Mouse (Mus musculus) liver, embryonic 11.5 days (tissue): Measurements from ENCODE around the gene Ric3. TPM values are rescaled to one million over a fixed set of nuclear protein-coding genes. Genes with fewer than 3 reads are reported as not detected.
"Not testable (repeated sequence)": the region's sequence is repeated elsewhere in the genome, so short reads cannot be mapped to it uniquely, and the experiment has no call there.

Experiments used
- ATAC-seq: fragments of 200-750 bp; cut with Nextera tagmentation; replicated peaks from 2 replicates; pipeline ENCODE4 v1.8.0; 2017; ENCODE audit warnings: moderate number of reproducible peaks, mild to moderate bottlenecking, moderate TSS enrichment, moderate library complexity; ENCODE audit not compliant: low FRiP score
- DNase-seq: peaks from one replicate; pipeline ENCODE4 v3.0.0-alpha.2; 2017; ENCODE audit warnings: low spot score
- H3K27ac ChIP-seq: fragments of 300-500 bp; sonication (generic); 2 replicates; pipeline ENCODE4 v1.5.1; 2014; ENCODE audit warnings: mild to moderate bottlenecking, low read depth, low read length, control low read depth
- H3K27me3 ChIP-seq: fragments of 300-500 bp; sonication (generic); replicated peaks from 2 replicates; pipeline ENCODE4 v1.6.1; 2014; ENCODE audit warnings: low read length, mixed read lengths; ENCODE audit not compliant: control insufficient read depth, insufficient read depth
- H3K36me3 ChIP-seq: fragments of 300-500 bp; sonication (generic); 2 replicates; pipeline ENCODE4 v1.6.1; 2014; ENCODE audit warnings: mild to moderate bottlenecking, low read length, moderate library complexity, mixed read lengths; ENCODE audit not compliant: control insufficient read depth, insufficient read depth
- H3K4me1 ChIP-seq: fragments of 300-500 bp; sonication (generic); replicated peaks from 2 replicates; pipeline ENCODE4 v1.6.1; 2014; ENCODE audit warnings: low read length, mixed read lengths; ENCODE audit not compliant: control insufficient read depth, insufficient read depth
- H3K4me2 ChIP-seq: fragments of 300-500 bp; sonication (generic); 2 replicates; pipeline ENCODE4 v1.6.1; 2014; ENCODE audit warnings: mild to moderate bottlenecking, control low read depth, moderate library complexity
- H3K4me3 ChIP-seq: fragments of 300-500 bp; sonication (generic); 2 replicates; pipeline ENCODE4 v1.5.1; 2014; ENCODE audit warnings: low read depth, low read length, control low read depth
- H3K9ac ChIP-seq: fragments of 300-500 bp; sonication (generic); 2 replicates; pipeline ENCODE4 v1.6.1; 2014; ENCODE audit warnings: low read depth, low read length, control low read depth
- H3K9me3 ChIP-seq: fragments of 300-500 bp; sonication (generic); 2 replicates; pipeline ENCODE4 v1.6.1; 2016; ENCODE audit warnings: low read length, inconsistent platforms, mixed read lengths; ENCODE audit not compliant: control insufficient read depth
- WGBS: fragments of 180-500 bp; shearing (Covaris S2); extraction: QIAGEN DNeasy Blood & Tissue Kit; methylation state at CpG from one replicate; pipeline ENCODE4 v1.1.7; 2014; 5-methylcytosine and 5-hydroxymethylcytosine counted together
- polyA plus RNA-seq: library from polyadenylated mRNA; unstranded; fragments of >200 nt; fragmentation: Nextera tagmentation; extraction: Ambion mirVana; gene quantifications from 2 replicates; pipeline ENCODE4 v1.2.1, GENCODE M21; 2014

Ric3 gene
- polyA plus RNA-seq: 1.3 and 2.2 TPM in 2 replicates

GRCm38 (mm10) chr7:109083113-109083812 lies at the start of gene Ric3:
Gene Ric3 (minus strand): TSS chr7:109083331.
- WGBS: 4% methylated on average over 50 of the region's 50 CpGs
- Histone ChIP-seq H3K27ac (no peak within 1 kb of the TSS), H3K27me3 (peaks cover 13% of the 10 kb centered on the region), H3K36me3 (no peaks in the 10 kb centered on the region), H3K4me3 (peak within 1 kb of the TSS; percentile 62), H3K9ac (peak within 1 kb of the TSS; percentile 38; the same call in 1 of the 2 replicates), H3K9me3 (no peaks in the 10 kb centered on the region), H3K4me2 (peak within 1 kb of the TSS; percentile 80), H3K4me1 (no peaks in the 10 kb centered on the region; the same call in 1 of the 2 replicates)
- ATAC-seq (peak; percentile 56), DNase-seq (peak; percentile 52)

GRCm38 (mm10) chr7:109131565-109131964 lies 48.4 kb upstream of the Ric3 start:
- Histone ChIP-seq H3K36me3 (no peaks in the 10 kb centered on the region), H3K4me1 (no peaks in the 10 kb centered on the region; the same call in 1 of the 2 replicates), H3K9ac (no peak overlapping the region), H3K9me3 (no peaks in the 10 kb centered on the region), H3K27ac (no peak overlapping the region), H3K4me2 (no peak overlapping the region), H3K27me3 (no peaks in the 10 kb centered on the region), H3K4me3 (no peak overlapping the region)
- ATAC-seq (no peak; the same call in 1 of the 2 replicates), DNase-seq (no peak)
- 64% methylated on average over 2 of the region's 2 CpGs for WGBS

GRCm38 (mm10) chr7:109129946-109130686 lies 47.0 kb upstream of the Ric3 start:
- DNase-seq (no peak), ATAC-seq (no peak)
- Histone ChIP-seq H3K9me3 (no peaks in the 10 kb centered on the region), H3K4me1 (no peaks in the 10 kb centered on the region; the same call in 1 of the 2 replicates), H3K9ac (no peak overlapping the region), H3K4me2 (no peak overlapping the region), H3K27ac (no peak overlapping the region), H3K4me3 (no peak overlapping the region), H3K36me3 (no peaks in the 10 kb centered on the region), H3K27me3 (no peaks in the 10 kb centered on the region)
- WGBS: 64% methylated on average over 5 of the region's 5 CpGs

- DNase-seq: no peak
- H3K9me3 ChIP-seq: no peaks in the 10 kb centered on the region
Observed at GRCm38 (mm10) chr7:109129442-109129841, 46.3 kb upstream of the Ric3 start.

GRCm38 (mm10) chr7:109115929-109116328 lies 32.8 kb upstream of the Ric3 start:
- Histone ChIP-seq H3K9ac (peak overlapping the region; percentile 44), H3K27ac (peak overlapping the region; percentile 79), H3K4me2 (peak overlapping the region; percentile 20; the same call in 1 of the 2 replicates), H3K4me3 (no peak overlapping the region), H3K36me3 (no peaks in the 10 kb centered on the region), H3K4me1 (peaks cover 45% of the 10 kb centered on the region), H3K27me3 (no peaks in the 10 kb centered on the region), H3K9me3 (no peaks in the 10 kb centered on the region)
- ATAC-seq (no peak), DNase-seq (peak; percentile 32)
- WGBS: 51% methylated on average over 4 of the region's 4 CpGs

More at GRCm38 (mm10) chr7:109129442-109129841, 46.3 kb upstream of the Ric3 start:
- Histone ChIP-seq H3K4me2 (no peak overlapping the region), H3K27ac (no peak overlapping the region), H3K4me3 (no peak overlapping the region), H3K9ac (no peak overlapping the region), H3K4me1 (no peaks in the 10 kb centered on the region; the same call in 1 of the 2 replicates), H3K36me3 (no peaks in the 10 kb centered on the region), H3K27me3 (no peaks in the 10 kb centered on the region)
- ATAC-seq: no peak

GRCm38 (mm10) chr7:109115488-109115887 lies 32.4 kb upstream of the Ric3 start:
- Histone ChIP-seq H3K4me2 (peak overlapping the region; percentile 20; the same call in 1 of the 2 replicates), H3K9ac (peak overlapping the region; percentile 44), H3K27ac (peak overlapping the region; percentile 79), H3K4me1 (peaks cover 45% of the 10 kb centered on the region)
- not testable (repeated sequence) for H3K36me3 ChIP-seq, H3K27me3 ChIP-seq, DNase-seq, H3K4me3 ChIP-seq, H3K9me3 ChIP-seq
- ATAC-seq: 0 out of 2 replicates have a peak, but pooled peaks have one; percentile 13
- 0% methylated on average over 1 of the region's 4 CpGs for WGBS

- Histone ChIP-seq H3K9ac (peak overlapping the region; percentile 10), H3K36me3 (no peaks in the 10 kb centered on the region), H3K27ac (peak overlapping the region; percentile 91), H3K4me2 (peak overlapping the region; percentile 29), H3K4me3 (no peak overlapping the region), H3K9me3 (no peaks in the 10 kb centered on the region), H3K4me1 (peaks cover 46% of the 10 kb centered on the region), H3K27me3 (no peaks in the 10 kb centered on the region)
- 9% methylated on average over 10 of the region's 10 CpGs for WGBS
- ATAC-seq (peak; percentile 93), DNase-seq (peak; percentile 77)
Observed at GRCm38 (mm10) chr7:109114950-109115349, 31.8 kb upstream of the Ric3 start.

GRCm38 (mm10) chr7:109111000-109111399 lies 27.9 kb upstream of the Ric3 start:
- Histone ChIP-seq H3K36me3 (no peaks in the 10 kb centered on the region), H3K4me2 (peak overlapping the region; percentile 55), H3K27me3 (no peaks in the 10 kb centered on the region), H3K4me1 (peaks cover 44% of the 10 kb centered on the region), H3K9me3 (no peaks in the 10 kb centered on the region), H3K9ac (peak overlapping the region; percentile 59), H3K27ac (peak overlapping the region; percentile 91), H3K4me3 (0 out of 2 replicates have a peak overlapping the region, but pooled peaks have one; percentile 14)
- DNase-seq (peak; percentile 39), ATAC-seq (peak; percentile 87)
- 47% methylated on average over 5 of the region's 5 CpGs for WGBS
